Mouse (Mus musculus) induced T-regulatory cell, adult 2 months (primary cell): ENCODE results near the gene Nrxn1.

Source experiments
- DNase-seq: peaks from one replicate; pipeline ENCODE4 v3.0.0-alpha.2; 2012; ENCODE audit warnings: low read depth

Nrxn1 gene

GRCm38 (mm10) chr17:90662318-90662717 lies 430.6 kb downstream of the Nrxn1 start:
- DNase-seq: no peak

- no peak for DNase-seq
Measured at GRCm38 (mm10) chr17:90654506-90654905, 438.4 kb downstream of the Nrxn1 start.

GRCm38 (mm10) chr17:90653347-90653746 lies 439.5 kb downstream of the Nrxn1 start:
- no peak for DNase-seq

- no peak for DNase-seq
Measured at GRCm38 (mm10) chr17:90650279-90650678, 442.6 kb downstream of the Nrxn1 start.

- DNase-seq: no peak
Measured at GRCm38 (mm10) chr17:90638970-90639524, 453.8 kb downstream of the Nrxn1 start.

GRCm38 (mm10) chr17:90638183-90638727 lies 454.6 kb downstream of the Nrxn1 start:
- DNase-seq: no peak

- no peak for DNase-seq
Measured at GRCm38 (mm10) chr17:90631371-90631770, 461.5 kb downstream of the Nrxn1 start.

GRCm38 (mm10) chr17:90629851-90630250 lies 463.0 kb downstream of the Nrxn1 start:
- DNase-seq: no peak

GRCm38 (mm10) chr17:90628469-90628868 lies 464.4 kb downstream of the Nrxn1 start:
- no peak for DNase-seq

- DNase-seq: no peak
Measured at GRCm38 (mm10) chr17:90628004-90628403, 464.9 kb downstream of the Nrxn1 start.

GRCm38 (mm10) chr17:90627395-90627794 lies 465.5 kb downstream of the Nrxn1 start:
- no peak for DNase-seq

- DNase-seq: no peak
Measured at GRCm38 (mm10) chr17:90624591-90625266, 468.1 kb downstream of the Nrxn1 start.

- no peak for DNase-seq
Measured at GRCm38 (mm10) chr17:90621828-90622227, 471.0 kb downstream of the Nrxn1 start.

GRCm38 (mm10) chr17:90615019-90615418 lies 477.9 kb downstream of the Nrxn1 start:
- DNase-seq: no peak

- DNase-seq: no peak
Measured at GRCm38 (mm10) chr17:90607427-90607806, 485.5 kb downstream of the Nrxn1 start.

- no peak for DNase-seq
Measured at GRCm38 (mm10) chr17:90606718-90607426, 486.0 kb downstream of the Nrxn1 start.

GRCm38 (mm10) chr17:90599570-90600524 lies 493.0 kb downstream of the Nrxn1 start:
- DNase-seq: no peak

- no peak for DNase-seq
Measured at GRCm38 (mm10) chr17:90594798-90595533, 497.9 kb downstream of the Nrxn1 start.

- DNase-seq: no peak
Measured at GRCm38 (mm10) chr17:90586891-90587290, 506.0 kb downstream of the Nrxn1 start.

- peak; percentile 56 for DNase-seq
Measured at GRCm38 (mm10) chr17:90584666-90585195, 508.1 kb downstream of the Nrxn1 start.
